8 mouse cellular contexts compared by ENCODE assay signal in the genomic region with DNA sequence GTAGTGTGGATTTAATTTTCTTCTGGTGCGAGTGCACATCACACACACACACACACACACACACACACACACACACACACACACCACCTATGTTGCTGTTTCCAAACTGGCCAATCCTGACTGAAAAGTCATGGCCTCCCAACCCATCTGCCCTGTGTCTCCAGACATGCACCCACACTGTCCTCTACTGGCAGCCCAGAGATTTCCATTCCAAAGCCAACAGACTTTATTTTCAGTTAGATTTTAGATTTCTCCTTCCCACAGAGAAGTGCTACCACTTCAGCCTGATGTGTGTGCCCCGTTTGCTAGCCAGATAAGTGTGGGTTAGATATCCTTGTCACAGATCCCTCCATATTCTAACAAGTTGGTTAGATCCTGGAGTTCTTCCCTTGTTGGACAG. TPM values are rescaled to one million over a fixed set of nuclear protein-coding genes. Genes with fewer than 3 reads are reported as not detected.
DNase-seq lines count a peak whose midpoint lies in the region; ATAC-seq and TF ChIP-seq lines count a peak whose summit lies in the region.

No protein-coding gene starts in this region.

- no peak for ATAC-seq in liver, embryonic 11.5 days (replicated peaks; ENCODE audit: low FRiP score)
- ATAC-seq in erythroblast, adult 5-6 weeks (replicated peaks; ENCODE audit: low FRiP score, poor library complexity, severe bottlenecking) = no peak

- no peaks in the 10 kb centered on the region for H3K9me3 ChIP-seq in liver, embryonic 11.5 days (ENCODE audit: control insufficient read depth, low read length)

- H3K27me3 ChIP-seq in liver, adult 2 months (ENCODE audit: control insufficient read depth, insufficient read depth, low read length) = no peaks in the 10 kb centered on the region
- H3K27me3 ChIP-seq in liver, embryonic 11.5 days (replicated peaks; ENCODE audit: control insufficient read depth, insufficient read depth, low read length) = no peaks in the 10 kb centered on the region

- no peaks in the 10 kb centered on the region for H3K36me3 ChIP-seq in liver, adult 2 months (ENCODE audit: control insufficient read depth, insufficient read depth, low read length)
- 0 out of 2 replicates have a peak, but pooled peaks cover 2% of the 10 kb centered on the region for H3K36me3 ChIP-seq in liver, embryonic 11.5 days (ENCODE audit: control insufficient read depth, insufficient read depth, low read length)

- peak; percentile 49 for DNase-seq in embryo, embryonic 10 days (ENCODE audit: low spot score)
- DNase-seq in embryo, embryonic 9.5 days (ENCODE audit: extremely low spot score) = no peak
- DNase-seq in liver, adult 2 months (ENCODE audit: extremely low read depth, low read depth, low spot score) = peak; percentile 49
- DNase-seq in liver, embryonic 11.5 days (ENCODE audit: low spot score) = no peak
- peak; percentile 68 to 71 for DNase-seq in cerebellum, adult 18-20 months
- DNase-seq in lung, adult 18-20 months = peak; percentile 37 to 41
- no peak for DNase-seq in neural tube, embryonic 10.5 days (ENCODE audit: extremely low spot score, low spot score)

- no peak overlapping the region for H3K4me2 ChIP-seq in liver, embryonic 11.5 days

- no peak overlapping the region for H3K9ac ChIP-seq in liver, adult 2 months (ENCODE audit: low read depth, low read length)
- H3K9ac ChIP-seq in liver, embryonic 11.5 days (ENCODE audit: low read depth, low read length) = no peak overlapping the region

- TF ChIP-seq CTCF in liver, adult 2 months (IDR thresholded peaks at IDR 0.05; ENCODE audit: low read depth, low read length) = peak; percentile 81

- whole genome bisulfite sequencing in liver, adult 2 months = 43% methylated on average over 2 of the region's 2 CpGs
- 52% methylated on average over 2 of the region's 2 CpGs for WGBS in liver, embryonic 11.5 days

- H3K4me3 ChIP-seq in liver, adult 2 months (ENCODE audit: insufficient read depth, low read depth, low read length) = no peak overlapping the region
- no peak overlapping the region for H3K4me3 ChIP-seq in liver, embryonic 11.5 days (ENCODE audit: low read depth, low read length)

- H3K27ac ChIP-seq in liver, adult 2 months (replicated peaks; ENCODE audit: insufficient read depth, low read depth, low read length) = no peak overlapping the region
- no peak overlapping the region for H3K27ac ChIP-seq in liver, embryonic 11.5 days (ENCODE audit: low read depth, low read length)

- no peaks in the 10 kb centered on the region for H3K79me2 ChIP-seq in liver, adult 2 months (ENCODE audit: control insufficient read depth, insufficient read depth, low read length)

- H3K4me1 ChIP-seq in liver, adult 2 months (ENCODE audit: control insufficient read depth, insufficient read depth, low read length) = peaks cover 5% of the 10 kb centered on the region; the same call in 1 of the 2 replicates
- peaks cover 5% of the 10 kb centered on the region; the same call in 1 of the 2 replicates for H3K4me1 ChIP-seq in liver, embryonic 11.5 days (replicated peaks; ENCODE audit: control insufficient read depth, insufficient read depth, low read length)

- TF ChIP-seq POLR2A in liver, adult 2 months (IDR thresholded peaks at IDR 0.05; ENCODE audit: extremely low read depth, insufficient read depth, low read length) = no peak

RNA-seq across cellular contexts. Expression of a gene that starts 59.8 kb away (rescaled TPM):
- 3.9 and 4.6 TPM in 2 replicates for total RNA-seq in liver, adult 2 months (2014; rRNA removed)
- polyA plus RNA-seq in liver, adult 2 months (2012; rRNA removed) = 1.3 and 2.0 TPM in 2 replicates
- polyA plus RNA-seq in liver, embryonic 11.5 days (2014; fragmentation: Nextera tagmentation; extraction: Ambion mirVana) = 4.2 and 4.6 TPM in 2 replicates
- total RNA-seq in erythroblast, adult 5-6 weeks (2015; ENCODE audit: low replicate concordance) = 1.3 TPM in 1 of 2 replicates, not detected in the other
- total RNA-seq in erythroblast, adult 5-6 weeks (2017; ENCODE audit: low replicate concordance) = 2.4 TPM in 1 of 2 replicates, not detected in the other

RNA-seq across cellular contexts. Expression of a gene that starts 59.8 kb away (rescaled TPM):
- 12.8 and 18.3 TPM in 2 replicates for total RNA-seq in liver, adult 2 months (2014; rRNA removed)
- polyA plus RNA-seq in liver, adult 2 months (2012; rRNA removed) = 13.2 and 18.1 TPM in 2 replicates
- 145 and 152 TPM in 2 replicates for polyA plus RNA-seq in liver, embryonic 11.5 days (2014; fragmentation: Nextera tagmentation; extraction: Ambion mirVana)
- total RNA-seq in erythroblast, adult 5-6 weeks (2015; ENCODE audit: low replicate concordance) = 13.8 and 27.4 TPM in 2 replicates
- total RNA-seq in erythroblast, adult 5-6 weeks (2017; ENCODE audit: low replicate concordance) = 14.9 and 15.5 TPM in 2 replicates

Comparison
In these comparisons a context has a peak if more than half of its experiments do, and no peak if none do; other contexts are left out.
1. DNase-seq: peak in embryo, embryonic 10 days (single experiment), liver, adult 2 months (single experiment), cerebellum, adult 18-20 months (2 of 2) and lung, adult 18-20 months (2 of 2); none in embryo, embryonic 9.5 days (single experiment), liver, embryonic 11.5 days (single experiment) and neural tube, embryonic 10.5 days (single experiment).